Mouse (Mus musculus): Measurements from ENCODE around the gene Crmp1.

Gene Crmp1

DNA sequence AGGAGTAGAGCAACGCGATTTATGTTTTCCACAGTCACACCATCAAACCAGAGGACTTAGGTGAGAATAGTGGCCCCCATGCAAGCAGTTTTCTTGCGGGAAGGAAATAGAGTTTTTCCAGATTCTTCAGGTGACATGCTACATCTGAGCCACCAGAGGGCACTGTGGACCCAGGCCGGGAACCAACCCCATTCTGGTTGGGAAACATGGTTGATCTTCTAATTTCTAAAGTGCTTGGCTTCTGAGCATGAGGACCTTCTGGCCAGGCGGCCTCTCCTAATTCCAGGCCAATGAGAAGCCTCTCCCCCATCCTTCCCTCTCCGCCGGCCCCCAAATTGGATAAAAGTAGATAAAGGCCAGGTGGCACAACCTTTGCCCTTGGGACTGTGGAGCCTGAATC is 56.6 kb downstream of the Crmp1 start:
- peak; percentile 15 for DNase-seq (ENCODE audit: low spot score)

DNA sequence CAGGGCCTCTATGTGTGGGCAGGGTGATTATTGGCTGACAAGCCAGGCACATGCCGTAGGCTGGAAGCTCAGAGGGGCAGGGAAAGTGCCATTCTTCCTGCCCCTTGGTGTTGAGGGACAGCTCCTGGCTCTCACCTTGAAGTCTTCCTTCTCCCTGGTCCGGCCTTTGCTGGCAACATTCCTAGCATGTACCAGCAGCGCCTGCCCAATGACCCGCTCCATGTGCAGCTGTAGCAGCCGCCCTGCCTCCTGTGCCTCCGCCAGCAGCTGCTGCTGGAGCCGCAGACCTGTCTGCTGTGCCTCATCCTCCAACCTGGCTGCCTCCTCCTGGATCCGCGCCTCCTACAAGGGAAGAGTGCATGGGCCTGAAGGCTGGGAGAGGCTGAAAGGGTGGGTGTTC is 68.3 kb downstream of the Crmp1 start:
- DNase-seq (ENCODE audit: low spot score): no peak

DNA sequence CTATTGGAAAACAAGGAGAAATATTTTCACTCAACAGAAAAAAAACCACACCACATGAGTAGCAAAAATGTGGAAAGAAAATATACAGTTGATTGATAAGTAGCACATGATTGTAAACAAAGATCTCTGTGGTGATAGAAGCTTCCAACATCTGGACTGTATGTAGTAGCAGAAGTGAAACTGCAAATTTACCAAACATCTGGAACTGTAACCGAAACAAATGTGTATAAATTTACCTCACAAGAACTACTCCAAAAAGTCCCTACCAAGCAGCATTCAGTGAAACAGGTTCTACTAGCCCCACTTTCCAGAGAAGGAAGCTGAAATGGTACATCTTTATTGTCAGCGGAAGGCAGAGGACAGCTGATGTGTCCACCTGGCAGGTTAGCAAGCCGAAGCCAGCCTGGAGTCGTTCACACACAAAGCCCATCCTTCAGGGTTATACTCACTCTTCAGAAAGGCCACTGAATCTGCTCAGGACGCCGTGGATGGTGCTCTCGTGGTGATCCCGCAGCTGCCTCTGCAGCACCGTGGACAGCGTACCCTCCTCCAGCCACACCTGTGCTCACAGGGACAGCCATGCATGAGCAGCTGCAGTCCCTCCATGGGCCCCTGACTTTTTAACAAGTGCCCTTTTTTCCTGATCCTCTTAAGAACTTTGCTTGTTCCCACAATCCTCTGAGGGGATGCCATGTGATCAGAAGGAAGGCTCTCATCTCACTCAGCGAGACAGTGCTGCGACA is 71.4 kb downstream of the Crmp1 start:
- no peak for DNase-seq (ENCODE audit: low spot score)

DNA sequence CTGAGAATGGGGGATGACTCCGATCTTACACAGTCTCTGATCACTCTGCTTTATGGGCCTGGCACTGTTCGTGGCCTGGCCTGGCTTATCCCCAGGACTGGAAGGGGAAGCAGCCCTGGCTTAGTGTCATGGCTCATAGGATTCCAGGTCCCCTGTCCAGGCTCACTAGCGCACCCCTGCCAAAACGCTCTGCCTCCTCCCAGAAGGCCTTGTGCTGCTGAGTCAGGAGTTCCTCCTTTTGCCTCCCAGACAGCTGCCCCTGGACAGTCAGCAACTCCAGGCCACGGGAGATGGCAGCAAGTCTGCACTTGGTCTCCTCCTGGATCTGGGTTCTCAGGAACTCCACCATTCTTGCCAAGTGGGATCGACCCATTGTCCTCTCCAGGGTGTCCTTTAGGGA is 77.0 kb downstream of the Crmp1 start:
- DNase-seq (ENCODE audit: low spot score): no peak

DNA sequence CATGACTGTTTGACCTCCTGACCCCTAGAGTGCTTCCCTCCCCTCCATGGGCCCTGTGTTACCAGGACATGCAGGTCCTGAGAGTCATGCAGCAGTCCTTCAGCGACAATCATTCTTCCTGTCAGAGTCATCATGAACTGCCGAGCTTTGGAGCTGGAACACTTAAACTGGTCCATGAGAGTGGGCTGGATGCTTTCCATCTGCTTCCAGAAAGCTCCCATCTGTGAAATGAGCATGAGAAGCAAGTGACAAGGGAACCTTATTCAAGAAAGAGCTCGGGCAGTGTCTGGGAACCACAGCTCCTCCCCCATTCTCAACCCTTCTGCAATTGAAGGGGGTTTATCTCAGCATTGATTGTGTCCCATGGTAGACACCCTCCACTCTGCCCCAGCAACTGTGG is 78.4 kb downstream of the Crmp1 start:
- no peak for DNase-seq (ENCODE audit: low spot score)

- DNase-seq (ENCODE audit: low spot score): no peak
Measured at GRCm38 (mm10) chr5:37320761-37321160, 79.0 kb downstream of the Crmp1 start.

DNA sequence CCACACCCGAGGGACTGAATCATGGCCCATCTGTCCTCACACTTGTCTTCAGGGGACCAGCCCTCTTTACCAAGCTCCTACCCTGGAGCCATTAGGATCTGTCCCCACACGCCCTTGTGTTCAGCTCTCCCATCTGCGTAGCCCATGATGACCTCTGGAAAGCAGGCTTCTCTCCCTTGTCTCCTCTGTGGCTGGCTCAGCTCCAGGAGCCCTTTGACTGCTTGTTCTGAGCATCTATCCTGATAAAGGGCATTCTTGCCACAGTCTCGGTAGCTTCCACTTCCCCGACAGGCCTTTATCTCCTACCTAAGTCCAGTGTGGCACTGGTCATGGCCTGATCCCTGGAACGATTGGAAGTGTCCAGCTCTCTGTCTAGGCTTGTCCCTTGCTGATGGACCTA is 84.9 kb downstream of the Crmp1 start:
- no peak for DNase-seq (ENCODE audit: low spot score)

- no peak for DNase-seq (ENCODE audit: low spot score)
Measured at GRCm38 (mm10) chr5:37330449-37331132, 88.9 kb downstream of the Crmp1 start.

- no peak for DNase-seq (ENCODE audit: low spot score)
Measured at GRCm38 (mm10) chr5:37331133-37331505, 89.4 kb downstream of the Crmp1 start.

GRCm38 (mm10) chr5:37332066-37332465 is 90.3 kb downstream of the Crmp1 start:
- DNase-seq (ENCODE audit: low spot score): no peak

DNA sequence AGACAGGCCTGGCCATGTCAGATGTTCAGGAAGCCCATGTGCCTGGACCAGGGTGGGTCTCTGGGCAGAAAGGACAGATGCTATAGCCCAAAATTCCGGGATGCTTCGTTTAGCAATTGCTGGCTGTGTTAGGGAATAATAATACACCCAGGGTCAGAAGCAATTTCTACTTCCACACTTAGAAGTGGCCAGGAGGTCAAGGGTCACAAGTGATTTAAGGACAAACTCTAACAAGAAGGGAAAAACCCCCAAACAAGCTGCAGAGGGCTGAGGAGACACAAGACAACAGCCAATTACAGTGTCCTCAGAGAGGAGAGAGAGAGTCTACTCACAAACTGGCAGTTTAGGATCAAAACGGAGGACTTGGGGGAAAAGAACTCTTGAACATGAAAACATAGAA is 93.3 kb downstream of the Crmp1 start:
- DNase-seq (ENCODE audit: low spot score): no peak

GRCm38 (mm10) chr5:37336485-37337105 is 94.9 kb downstream of the Crmp1 start, which contains the start of gene Evc:
Gene Evc (minus strand): TSS chr5:37336894.
- DNase-seq (ENCODE audit: low spot score): no peak

GRCm38 (mm10) chr5:37337696-37338095 is 96.0 kb downstream of the Crmp1 start:
- DNase-seq (ENCODE audit: low spot score): no peak

DNA sequence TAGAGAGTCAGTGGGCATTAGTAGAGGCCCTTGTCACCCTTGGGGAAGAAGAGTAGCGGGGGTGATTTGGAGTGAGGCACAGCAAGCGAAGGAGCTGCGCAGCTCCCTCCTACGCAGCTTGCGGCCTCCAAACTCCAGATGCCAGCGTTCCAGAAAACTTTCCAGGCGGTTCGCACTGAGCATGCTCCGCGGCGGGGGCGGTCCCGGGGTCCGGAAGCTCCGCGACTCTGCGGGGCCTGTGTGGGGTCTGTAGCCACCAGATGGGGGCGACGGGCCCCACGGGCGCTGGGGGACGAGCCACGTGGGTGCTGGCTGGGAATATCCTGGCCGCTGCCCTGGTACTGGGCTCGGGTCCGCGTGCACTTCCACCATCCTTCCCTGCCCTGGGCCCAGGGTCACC is 96.5 kb downstream of the Crmp1 start, which contains the start of gene Evc2:
Gene Evc2 (plus strand): TSS at position 212 of the 400 bp plus-strand sequence.
- no peak for DNase-seq (ENCODE audit: low spot score)

All from c-Kit-positive CD71-positive TER-119-positive erythroid progenitor cells, embryonic 14.5 days (primary cell).